Mouse (Mus musculus) heart, embryonic 15.5 days (tissue): Measurements from ENCODE around the gene Slc33a1. TPM values are rescaled to one million over a fixed set of nuclear protein-coding genes. Genes with fewer than 3 reads are reported as not detected.

ENCODE experiments used
- ATAC-seq: fragments of 200-750 bp; cut with Nextera tagmentation; replicated peaks from 2 replicates; pipeline ENCODE4 v1.8.0; 2017; ENCODE audit warnings: low read depth, moderate TSS enrichment; ENCODE audit not compliant: insufficient number of reproducible peaks, insufficient read depth, low FRiP score
- H3K27ac ChIP-seq: fragments of 300-500 bp; sonication (generic); 2 replicates; pipeline ENCODE4 v1.5.1; 2015; ENCODE audit warnings: mild to moderate bottlenecking, inconsistent platforms
- H3K27me3 ChIP-seq: fragments of 300-500 bp; sonication (generic); 2 replicates; pipeline ENCODE4 v1.6.1; 2015; ENCODE audit warnings: inconsistent platforms
- H3K36me3 ChIP-seq: fragments of 300-500 bp; sonication (generic); 2 replicates; pipeline ENCODE4 v1.6.1; 2015; ENCODE audit warnings: mild to moderate bottlenecking, inconsistent platforms
- H3K4me1 ChIP-seq: fragments of 300-500 bp; sonication (generic); replicated peaks from 2 replicates; pipeline ENCODE4 v1.6.1; 2015; ENCODE audit warnings: inconsistent platforms
- H3K4me2 ChIP-seq: fragments of 300-500 bp; sonication (generic); 2 replicates; pipeline ENCODE4 v1.6.1; 2015; ENCODE audit warnings: inconsistent platforms, mild to moderate bottlenecking, moderate library complexity
- H3K4me3 ChIP-seq: fragments of 300-500 bp; sonication (generic); 2 replicates; pipeline ENCODE4 v1.5.1; 2015; ENCODE audit warnings: mild to moderate bottlenecking, inconsistent platforms
- H3K9ac ChIP-seq: fragments of 300-500 bp; sonication (generic); 2 replicates; pipeline ENCODE4 v1.6.1; 2015; ENCODE audit warnings: mild to moderate bottlenecking, inconsistent platforms
- H3K9me3 ChIP-seq: fragments of 300-500 bp; sonication (generic); replicated peaks from 2 replicates; pipeline ENCODE4 v1.6.1; 2016; ENCODE audit warnings: inconsistent platforms
- WGBS: fragments of 180-500 bp; shearing (Covaris S2); methylation state at CpG from one replicate; pipeline ENCODE4 v1.1.7; 2015; ENCODE audit warnings: mixed read lengths; 5-methylcytosine and 5-hydroxymethylcytosine counted together
- polyA plus RNA-seq: library from polyadenylated mRNA; unstranded; fragments of >200 nt; fragmentation: Nextera tagmentation; extraction: Ambion mirVana; gene quantifications from 2 replicates; pipeline ENCODE4 v1.2.1, GENCODE M21; 2015

Gene Slc33a1
- 9.2 and 10.5 TPM in 2 replicates for polyA plus RNA-seq

DNA sequence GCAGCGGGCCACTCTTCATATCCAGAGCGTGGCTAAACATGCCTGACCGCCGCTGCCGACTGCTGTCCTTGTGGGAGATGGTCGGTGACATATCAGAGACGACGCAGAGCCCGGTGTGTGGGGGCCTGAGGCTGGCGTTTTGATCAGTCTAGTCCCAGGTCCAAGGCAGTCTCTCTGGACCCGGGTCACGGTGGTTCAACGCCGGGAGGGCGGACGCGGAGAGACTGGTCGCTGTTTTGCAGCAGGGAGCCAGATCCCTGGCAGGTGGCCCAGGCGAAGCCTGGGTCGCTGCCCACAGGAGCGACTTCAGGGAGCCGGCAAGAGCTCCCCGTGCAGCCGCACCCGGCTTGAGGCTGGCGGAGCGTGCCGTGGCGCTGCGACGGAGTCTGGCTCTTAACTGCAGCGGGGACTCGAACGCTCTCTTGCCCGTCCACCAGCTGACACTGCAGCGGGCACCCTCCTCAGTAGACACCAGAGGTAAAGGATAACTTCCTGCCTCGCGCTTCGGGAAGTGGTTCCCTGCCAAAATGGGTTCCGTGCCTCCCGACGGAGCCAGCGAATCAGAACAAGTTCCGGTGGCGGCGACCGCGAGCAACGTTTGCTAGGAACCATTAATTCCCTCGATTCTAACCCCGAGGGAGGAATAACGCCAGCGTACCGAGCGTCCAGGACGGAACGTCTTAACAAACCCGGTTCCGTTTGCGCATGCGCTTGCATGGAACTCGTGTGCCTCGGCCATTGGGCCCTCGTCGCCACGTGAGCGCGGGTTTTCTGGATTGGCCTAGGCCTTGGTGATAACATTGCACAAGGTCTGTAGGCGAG, at the start of gene Slc33a1:
Gene Slc33a1 (minus strand): TSS at position 669 of the 822 bp plus-strand sequence.
- WGBS, result under 1% methylated on average over 67 of the region's 69 CpGs
- peak; percentile 92 for ATAC-seq
- H3K9ac ChIP-seq, result peak within 1 kb of the TSS; percentile 77
- H3K27me3 ChIP-seq, result peaks cover 5% of the 10 kb centered on the region
- H3K36me3 ChIP-seq, result no peaks in the 10 kb centered on the region
- H3K4me2 ChIP-seq, result peak within 1 kb of the TSS; percentile 82
- peak within 1 kb of the TSS; percentile 90 for H3K27ac ChIP-seq
- no peaks in the 10 kb centered on the region for H3K9me3 ChIP-seq
- peak within 1 kb of the TSS; percentile 73 for H3K4me3 ChIP-seq
- H3K4me1 ChIP-seq, result peaks cover 25% of the 10 kb centered on the region

DNA sequence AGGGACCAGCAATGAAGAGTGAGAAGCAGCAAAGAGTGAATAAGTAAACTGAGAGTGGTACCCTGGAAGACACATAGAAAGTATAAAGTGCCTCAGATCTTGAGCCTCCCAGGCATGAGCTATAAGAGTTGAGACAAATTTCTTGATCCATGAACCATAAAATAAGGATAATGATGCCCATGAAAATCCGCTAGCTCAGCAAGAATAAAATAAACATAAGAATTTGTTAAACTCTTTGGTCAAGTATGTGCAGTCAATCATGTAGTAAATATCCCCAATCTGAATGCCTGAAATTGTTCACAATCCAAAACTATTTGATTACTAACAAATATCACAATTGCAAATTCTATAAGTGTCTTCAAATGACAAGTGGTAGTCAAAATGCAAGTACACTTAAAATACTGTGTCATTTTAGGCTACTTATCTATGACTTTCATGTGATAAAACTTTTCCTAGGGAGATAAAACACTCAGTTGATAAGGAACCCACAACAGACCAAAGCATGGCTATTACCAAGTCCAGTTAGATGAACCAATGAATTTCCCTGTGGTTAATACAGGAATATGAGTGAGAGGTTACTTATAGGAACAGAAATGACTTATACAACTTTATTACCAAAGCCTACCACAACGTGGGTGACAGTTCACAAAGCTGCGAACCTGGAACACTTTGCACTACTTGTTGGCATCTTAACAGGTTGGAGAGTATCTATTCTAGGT, 24.3 kb upstream of the Slc33a1 start:
- WGBS, result 93% methylated on average over 3 of the region's 3 CpGs
- peaks cover 72% of the 10 kb centered on the region for H3K36me3 ChIP-seq
- no peaks in the 10 kb centered on the region for H3K9me3 ChIP-seq
- no peak overlapping the region for H3K27ac ChIP-seq
- H3K27me3 ChIP-seq, result no peaks in the 10 kb centered on the region
- no peak overlapping the region for H3K9ac ChIP-seq
- no peaks in the 10 kb centered on the region for H3K4me1 ChIP-seq
- no peak overlapping the region for H3K4me2 ChIP-seq
- no peak for ATAC-seq
- H3K4me3 ChIP-seq, result no peak overlapping the region

GRCm38 (mm10) chr3:63986656-63987055, 22.1 kb upstream of the Slc33a1 start:
- Histone ChIP-seq H3K27ac (no peak overlapping the region), H3K9me3 (no peaks in the 10 kb centered on the region), H3K36me3 (peaks cover 65% of the 10 kb centered on the region), H3K4me3 (no peak overlapping the region), H3K4me1 (no peaks in the 10 kb centered on the region), H3K27me3 (no peaks in the 10 kb centered on the region), H3K9ac (no peak overlapping the region), H3K4me2 (no peak overlapping the region)
- 82% methylated on average over 1 of the region's 1 CpGs for WGBS
- no peak for ATAC-seq

- peaks cover 2% of the 10 kb centered on the region; the same call in 1 of the 2 replicates for H3K27me3 ChIP-seq
- H3K4me1 ChIP-seq, result peaks cover 22% of the 10 kb centered on the region
- H3K36me3 ChIP-seq, result peaks cover 11% of the 10 kb centered on the region
- no peak overlapping the region for H3K4me2 ChIP-seq
- WGBS, result 73% methylated on average over 4 of the region's 4 CpGs
- no peak overlapping the region for H3K4me3 ChIP-seq
- H3K27ac ChIP-seq, result no peak overlapping the region
- H3K9me3 ChIP-seq, result no peaks in the 10 kb centered on the region
- no peak overlapping the region for H3K9ac ChIP-seq
- ATAC-seq, result no peak
Observed at GRCm38 (mm10) chr3:63977895-63978294, 13.3 kb upstream of the Slc33a1 start.

DNA sequence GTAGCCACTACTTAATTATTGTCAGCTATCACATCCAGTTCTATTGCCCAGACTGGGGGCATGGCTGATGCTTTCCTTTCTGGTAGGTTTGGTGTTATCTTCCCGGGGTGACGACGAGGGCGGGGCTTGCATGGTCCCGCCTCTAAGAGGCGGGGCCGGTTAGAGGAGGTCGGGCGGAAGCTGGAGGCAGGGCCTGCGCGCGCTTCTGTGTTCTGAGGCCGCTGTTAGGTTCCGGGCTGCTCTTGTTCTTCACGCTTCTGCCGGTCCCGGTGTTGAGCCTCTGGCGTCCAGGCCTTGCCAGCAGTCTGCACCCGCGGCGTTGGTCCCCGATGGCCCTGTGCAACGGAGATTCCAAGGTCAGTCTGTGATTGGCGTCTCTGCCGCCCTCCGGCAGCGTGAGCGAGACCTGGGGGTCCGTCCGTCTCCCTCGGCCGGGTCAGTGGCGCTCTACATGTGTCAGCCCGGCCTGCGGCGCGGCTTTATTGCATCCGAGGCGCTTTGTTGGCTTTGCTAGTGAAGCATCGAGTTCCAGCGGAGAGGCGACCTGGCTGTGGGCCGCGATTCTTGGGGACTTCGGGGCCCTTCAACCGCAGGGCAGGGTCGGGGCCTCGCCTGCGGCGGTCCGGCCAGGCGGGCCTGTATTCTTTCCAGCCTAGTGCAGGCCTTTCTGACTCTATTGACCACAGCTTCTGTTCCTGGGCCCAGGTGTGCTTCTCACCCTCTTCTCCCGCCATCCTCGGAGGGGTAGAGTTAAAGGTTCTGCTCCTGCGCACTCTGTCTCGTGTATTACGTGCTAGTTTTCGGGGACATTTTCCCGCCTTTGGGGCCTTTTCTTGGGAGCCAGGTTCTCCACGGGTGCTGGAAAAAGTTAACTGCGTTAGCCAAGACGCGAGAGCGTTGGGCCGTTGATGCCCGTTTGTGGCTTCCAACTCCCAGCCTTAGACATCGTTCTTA, 11.7 kb upstream of the Slc33a1 start, which contains the start of gene Gmps:
Gene Gmps (plus strand): TSS at position 152 of the 954 bp plus-strand sequence.
- H3K9me3 ChIP-seq, result no peaks in the 10 kb centered on the region
- H3K36me3 ChIP-seq, result peaks cover 5% of the 10 kb centered on the region
- WGBS, result under 1% methylated on average over 67 of the region's 67 CpGs
- peak within 1 kb of the TSS; percentile 92 for H3K27ac ChIP-seq
- peak within 1 kb of the TSS; percentile 75 for H3K4me3 ChIP-seq
- peak within 1 kb of the TSS; percentile 61 for H3K4me2 ChIP-seq
- peak; percentile 95 for ATAC-seq
- H3K4me1 ChIP-seq, result peaks cover 22% of the 10 kb centered on the region
- H3K27me3 ChIP-seq, result peaks cover 2% of the 10 kb centered on the region; the same call in 1 of the 2 replicates
- peak within 1 kb of the TSS; percentile 90 for H3K9ac ChIP-seq

DNA sequence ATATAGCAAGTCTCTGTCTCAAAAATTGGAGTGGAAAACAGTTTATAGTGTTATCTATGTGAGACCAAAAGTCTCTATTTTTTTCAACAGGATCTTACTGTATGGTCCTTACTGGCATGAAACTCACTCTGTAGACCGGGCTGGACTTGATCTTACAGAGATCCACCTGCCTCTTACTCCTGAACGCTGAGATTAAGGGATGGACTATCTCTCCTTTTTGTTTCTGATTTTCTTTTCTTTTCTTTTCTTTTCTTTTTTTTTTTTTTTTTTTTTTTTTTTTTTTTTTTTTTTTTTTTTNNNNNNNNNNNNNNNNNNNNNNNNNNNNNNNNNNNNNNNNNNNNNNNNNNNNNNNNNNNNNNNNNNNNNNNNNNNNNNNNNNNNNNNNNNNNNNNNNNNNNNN, 1.4 kb upstream of the Slc33a1 start:
- 73% methylated on average over 2 of the region's 2 CpGs for WGBS
- ATAC-seq, result no peak
- H3K27ac ChIP-seq, result no peak overlapping the region
- H3K9ac ChIP-seq, result no peak overlapping the region
- no peaks in the 10 kb centered on the region for H3K9me3 ChIP-seq
- H3K27me3 ChIP-seq, result peaks cover 5% of the 10 kb centered on the region
- H3K4me2 ChIP-seq, result no peak overlapping the region
- peaks cover 25% of the 10 kb centered on the region for H3K4me1 ChIP-seq
- H3K4me3 ChIP-seq, result no peak overlapping the region
- H3K36me3 ChIP-seq, result no peaks in the 10 kb centered on the region

DNA sequence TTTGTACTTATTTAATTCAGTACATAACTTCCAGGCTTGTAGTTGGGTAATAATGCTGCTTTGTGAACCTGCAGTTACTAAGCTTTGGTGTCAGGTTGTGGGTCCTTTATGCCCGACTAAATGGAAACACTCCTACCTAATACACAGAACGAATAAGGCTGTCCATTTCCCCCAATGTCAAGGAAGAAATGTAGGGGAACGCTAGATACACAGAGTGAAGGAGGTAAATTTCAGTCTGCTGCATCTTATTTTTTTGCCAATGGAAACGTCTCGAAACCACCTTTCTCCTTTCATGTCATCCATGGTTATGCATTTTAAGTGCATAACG, 318 bp upstream of the Slc33a1 start:
- peaks cover 25% of the 10 kb centered on the region for H3K4me1 ChIP-seq
- H3K9ac ChIP-seq, result no peak overlapping the region
- 78% methylated on average over 6 of the region's 6 CpGs for WGBS
- H3K36me3 ChIP-seq, result no peaks in the 10 kb centered on the region
- peaks cover 5% of the 10 kb centered on the region for H3K27me3 ChIP-seq
- peak overlapping the region; percentile 82 for H3K4me2 ChIP-seq
- H3K27ac ChIP-seq, result peak overlapping the region; percentile 90
- no peak for ATAC-seq
- H3K9me3 ChIP-seq, result no peaks in the 10 kb centered on the region
- peak overlapping the region; percentile 73 for H3K4me3 ChIP-seq

DNA sequence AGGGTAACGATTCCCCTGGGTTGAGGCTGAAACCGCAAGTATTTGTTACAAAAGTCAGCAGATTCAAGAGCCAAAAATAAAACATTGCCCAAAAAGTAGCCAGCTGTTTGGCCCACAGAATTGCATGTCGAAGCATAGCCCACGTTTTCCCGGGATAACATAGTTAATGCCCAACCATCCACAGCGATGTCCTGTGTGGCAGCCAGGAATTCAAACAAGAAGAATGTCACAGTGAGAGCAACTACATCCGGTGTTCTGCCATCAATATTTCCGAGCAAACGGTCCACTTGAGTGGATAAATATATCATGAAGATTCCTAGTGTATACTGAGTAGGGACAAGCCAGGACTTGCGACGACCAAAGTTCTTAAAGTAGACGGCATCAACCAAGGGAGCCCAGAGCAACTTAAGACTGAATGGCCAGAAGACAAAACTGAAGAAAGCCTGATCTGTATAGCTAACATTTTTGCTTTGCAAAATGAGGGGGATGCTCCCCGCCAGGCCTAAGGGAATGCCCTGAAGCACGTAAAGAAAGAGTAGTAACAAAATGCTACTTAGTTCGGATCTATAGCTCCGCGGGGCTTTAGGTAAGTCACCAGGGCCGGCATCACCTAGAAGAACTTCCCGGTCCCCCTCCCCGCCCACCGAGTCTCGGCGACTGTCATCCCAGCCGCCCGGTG, 1.0 kb downstream of the Slc33a1 start:
- H3K9ac ChIP-seq, result peak overlapping the region; percentile 77
- no peak for ATAC-seq
- WGBS, result 5% methylated on average over 25 of the region's 25 CpGs
- peak overlapping the region; percentile 82 for H3K4me2 ChIP-seq
- H3K4me1 ChIP-seq, result peaks cover 25% of the 10 kb centered on the region
- H3K27ac ChIP-seq, result peak overlapping the region; percentile 90
- H3K4me3 ChIP-seq, result peak overlapping the region; percentile 73
- H3K27me3 ChIP-seq, result peaks cover 5% of the 10 kb centered on the region
- H3K36me3 ChIP-seq, result no peaks in the 10 kb centered on the region
- H3K9me3 ChIP-seq, result no peaks in the 10 kb centered on the region

- ATAC-seq, result no peak
- Histone ChIP-seq H3K9ac (no peak overlapping the region), H3K4me2 (no peak overlapping the region), H3K4me1 (no peaks in the 10 kb centered on the region), H3K4me3 (no peak overlapping the region), H3K27me3 (no peaks in the 10 kb centered on the region), H3K36me3 (peaks cover 3% of the 10 kb centered on the region; the same call in 1 of the 2 replicates), H3K9me3 (no peaks in the 10 kb centered on the region), H3K27ac (no peak overlapping the region)
- WGBS, result 75% methylated on average over 3 of the region's 3 CpGs
Observed at GRCm38 (mm10) chr3:63949837-63950236, 14.7 kb downstream of the Slc33a1 start.

DNA sequence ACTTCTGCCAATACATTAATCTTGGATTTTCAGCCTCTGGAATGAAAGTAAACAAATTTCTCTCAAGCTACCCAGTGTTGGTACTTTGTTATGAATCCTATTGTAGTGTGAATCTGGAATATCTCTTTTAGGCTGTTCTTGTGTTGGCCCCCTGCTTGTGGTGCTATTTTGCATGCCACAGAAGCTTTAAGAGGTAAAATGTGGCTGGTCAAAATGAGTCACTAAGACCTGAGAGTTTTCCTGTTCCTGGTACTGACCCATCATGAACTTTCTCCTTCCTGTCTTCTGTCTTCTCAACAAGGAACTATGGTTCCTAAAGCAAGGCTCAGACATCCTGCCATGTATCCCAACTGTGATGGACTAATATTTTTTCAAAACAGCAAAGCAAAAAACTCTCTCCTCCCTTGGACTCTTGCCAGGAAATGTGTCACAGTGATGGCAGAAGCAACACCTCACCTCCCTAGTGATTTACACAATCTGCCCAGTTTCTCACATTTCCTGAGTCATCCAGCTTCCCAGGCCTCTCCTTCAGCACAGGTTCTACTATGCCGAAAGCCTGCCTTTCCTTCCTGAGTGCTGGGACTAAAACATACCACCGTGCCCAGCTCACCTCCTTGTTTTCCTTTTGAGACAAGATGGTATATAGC, 23.2 kb downstream of the Slc33a1 start:
- Histone ChIP-seq H3K27me3 (no peaks in the 10 kb centered on the region), H3K27ac (no peak overlapping the region), H3K4me1 (no peaks in the 10 kb centered on the region), H3K36me3 (peaks cover 10% of the 10 kb centered on the region; the same call in 1 of the 2 replicates), H3K4me2 (no peak overlapping the region), H3K9ac (no peak overlapping the region), H3K9me3 (no peaks in the 10 kb centered on the region), H3K4me3 (no peak overlapping the region)
- WGBS, result 69% methylated on average over 2 of the region's 2 CpGs
- ATAC-seq, result no peak
